Mouse (Mus musculus): ENCODE results near the gene Neurod1.

Gene Neurod1

DNA sequence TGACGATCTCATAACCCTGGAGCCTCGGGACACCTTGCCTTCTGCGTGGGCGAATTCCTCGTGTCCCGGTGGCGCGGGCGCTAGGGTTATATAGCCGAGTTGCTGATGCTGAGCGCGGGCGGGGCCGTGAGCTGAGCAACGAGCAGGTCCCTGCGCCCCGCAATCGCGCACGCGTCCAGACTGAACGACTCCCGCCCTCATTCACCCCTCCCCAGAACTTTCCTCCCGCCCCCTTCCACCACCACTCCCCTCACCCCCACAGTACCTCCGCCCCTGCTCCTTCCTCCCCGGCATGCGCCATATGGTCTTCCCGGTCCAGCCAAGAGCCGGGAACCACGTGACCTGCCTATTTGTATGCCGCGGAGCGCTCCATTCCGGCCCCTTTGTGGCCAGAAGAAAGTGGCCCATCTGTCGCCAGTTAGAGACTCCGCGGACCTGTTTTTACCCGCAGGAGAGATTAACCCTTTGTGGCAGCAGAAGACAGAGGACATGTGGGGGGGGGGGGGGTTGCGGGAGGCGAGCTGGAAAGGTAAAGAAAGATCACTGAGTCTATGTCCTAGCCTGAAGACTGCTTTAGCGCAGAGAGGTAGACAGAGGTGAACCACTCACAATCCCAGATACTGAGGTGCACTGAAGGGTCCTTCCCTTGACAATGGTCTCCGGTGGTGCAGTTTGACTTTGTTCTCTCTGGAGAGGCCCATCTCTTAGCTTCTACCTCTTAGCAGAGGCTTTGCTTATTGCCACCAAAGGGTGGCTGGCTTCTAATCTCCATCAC, at the start of gene Neurod1, which contains the start of gene Cerkl:
TSS of gene Neurod1 (minus strand) at position 177 of the 775 bp plus-strand sequence.
TSS of gene Cerkl (minus strand) at position 211 of the 775 bp plus-strand sequence.
- DNase-seq = peak; percentile 98

- peak; percentile 87 to 88 for DNase-seq
These were observed 42.6 kb upstream of the Neurod1 start for GRCm38 (mm10) chr2:79498990-79499755.

GRCm38 (mm10) chr2:79485127-79485526, 28.6 kb upstream of the Neurod1 start:
- no peak for DNase-seq

GRCm38 (mm10) chr2:79482511-79482910, 26.0 kb upstream of the Neurod1 start:
- DNase-seq = peak; percentile 57 to 65

- DNase-seq = peak in 1 of 2 experiments; percentile 32
These were observed 5.9 kb upstream of the Neurod1 start for GRCm38 (mm10) chr2:79462411-79462810.

GRCm38 (mm10) chr2:79461861-79462260, 5.3 kb upstream of the Neurod1 start:
- DNase-seq = peak; percentile 74 to 83

- DNase-seq = no peak
These were observed 4.0 kb upstream of the Neurod1 start for GRCm38 (mm10) chr2:79460586-79460985.

DNA sequence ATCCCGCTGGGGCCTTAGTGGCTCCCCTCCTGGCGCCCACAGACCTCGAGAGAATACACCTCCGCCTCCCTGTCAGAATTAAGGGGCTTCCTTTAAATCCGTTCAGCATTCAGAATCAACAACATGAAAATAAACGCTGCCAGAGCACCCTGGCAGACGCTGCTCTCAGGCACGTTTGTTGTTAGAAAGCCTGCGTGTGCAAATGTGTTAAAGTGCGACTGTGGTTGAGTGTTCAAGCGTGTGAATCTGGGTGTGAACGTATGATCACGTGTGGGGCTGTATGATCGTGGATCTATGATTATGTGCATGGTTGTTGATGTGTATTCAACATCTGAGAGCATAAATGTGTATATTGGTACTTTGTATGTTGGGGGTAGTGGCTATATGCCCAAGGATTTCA, 3.6 kb upstream of the Neurod1 start:
- DNase-seq = peak in 1 of 2 experiments; percentile 54

DNA sequence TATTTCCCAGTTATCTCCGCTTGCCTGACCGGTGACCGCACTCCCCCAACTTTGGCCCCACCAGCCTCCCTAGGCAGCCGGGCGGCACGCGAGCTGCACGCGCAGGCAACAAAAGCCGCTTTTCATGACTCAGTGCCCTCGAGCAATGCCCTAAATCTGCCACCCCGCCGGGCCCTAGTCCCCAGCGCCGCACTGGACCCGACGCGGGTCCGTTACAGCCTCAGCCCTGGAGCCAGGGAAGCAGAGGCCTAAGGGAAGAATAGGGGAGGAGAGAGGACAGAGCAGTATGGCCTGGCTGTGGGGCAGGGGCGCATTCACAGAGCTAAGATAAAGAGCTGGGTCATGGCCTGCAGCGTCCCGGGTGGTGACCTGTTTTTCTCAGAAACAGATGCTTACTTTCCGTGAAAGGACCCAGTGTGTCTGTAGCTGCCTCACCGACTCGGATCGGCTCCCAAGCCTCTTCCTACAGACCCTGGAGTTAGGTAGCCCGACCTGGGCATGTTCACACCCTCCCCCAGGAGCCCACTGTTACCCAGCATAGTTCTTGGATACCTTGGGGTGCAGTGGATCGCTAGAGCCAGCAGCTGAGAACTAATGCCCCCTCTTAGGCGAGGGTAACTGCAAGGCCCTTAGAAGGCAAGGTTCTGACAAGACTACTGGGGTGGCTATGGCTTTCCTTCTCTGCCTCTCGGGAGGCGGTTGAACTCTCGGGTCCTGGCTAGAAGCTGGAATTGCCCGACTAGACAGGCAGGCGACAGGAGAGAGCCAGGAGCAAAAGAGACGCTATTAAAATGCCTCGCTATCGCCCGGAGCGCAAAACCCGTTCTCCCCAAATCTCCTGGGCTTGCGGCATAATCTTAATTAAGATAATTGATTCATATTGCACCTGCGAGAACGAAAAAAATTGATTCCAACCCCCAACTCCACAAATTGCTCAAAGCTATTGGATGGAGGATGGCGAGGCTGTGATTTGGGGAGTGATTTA, 2.8 kb upstream of the Neurod1 start:
- DNase-seq = peak; percentile 67 to 77

GRCm38 (mm10) chr2:79457932-79458331, 1.4 kb upstream of the Neurod1 start:
- DNase-seq = no peak

DNA sequence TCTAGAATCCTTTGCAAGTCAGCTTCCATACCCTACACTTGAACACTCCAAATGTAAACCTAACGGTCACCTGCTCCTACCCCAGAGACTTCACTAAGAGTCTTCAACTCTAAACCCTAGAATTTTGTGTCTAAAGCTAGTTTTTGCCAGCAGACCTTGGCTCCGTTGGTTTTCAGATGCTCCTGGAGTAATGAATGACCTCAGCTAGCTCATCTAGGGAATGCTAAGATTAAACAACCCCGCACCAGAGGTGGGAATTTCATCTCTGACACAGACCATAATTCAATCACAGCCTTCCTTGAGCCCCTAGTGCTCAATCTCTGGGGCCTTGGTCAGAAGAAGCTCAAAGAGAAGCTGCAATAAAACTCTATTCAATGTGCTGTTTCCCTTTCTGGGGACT, 883 bp upstream of the Neurod1 start:
- peak in 1 of 2 experiments; percentile 53 for DNase-seq

- peak; percentile 40 to 44 for DNase-seq
These were observed 905 bp downstream of the Neurod1 start for GRCm38 (mm10) chr2:79455646-79456045.

DNA sequence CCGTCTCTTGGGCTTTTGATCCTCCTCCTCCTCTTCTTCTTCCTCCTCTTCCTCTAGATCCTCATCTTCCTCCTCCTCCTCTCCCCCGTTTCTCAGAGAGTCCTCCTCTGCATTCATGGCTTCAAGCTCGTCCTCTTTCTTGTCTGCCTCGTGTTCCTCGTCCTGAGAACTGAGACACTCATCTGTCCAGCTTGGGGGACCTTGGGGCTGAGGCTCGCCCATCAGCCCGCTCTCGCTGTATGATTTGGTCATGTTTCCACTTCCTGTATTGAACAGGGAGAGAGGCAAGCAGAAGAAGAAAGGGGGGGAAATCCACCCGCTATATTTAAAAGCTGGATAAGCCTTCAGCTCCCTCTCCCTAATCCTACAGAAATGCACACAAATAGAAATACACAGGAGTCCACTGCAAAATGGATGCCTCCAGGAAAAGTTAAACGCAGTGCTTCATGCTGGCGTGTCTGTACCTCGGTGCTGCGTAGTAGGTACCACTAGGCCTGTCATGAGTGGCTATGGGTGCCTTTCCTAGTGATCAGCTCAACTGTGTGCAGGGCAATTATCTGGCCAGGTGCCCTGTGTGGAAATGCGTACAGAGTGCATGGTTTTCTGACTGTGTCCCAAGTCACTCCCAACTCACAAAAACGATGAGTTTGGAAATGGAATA, 1.6 kb downstream of the Neurod1 start:
- peak; percentile 84 to 85 for DNase-seq

DNA sequence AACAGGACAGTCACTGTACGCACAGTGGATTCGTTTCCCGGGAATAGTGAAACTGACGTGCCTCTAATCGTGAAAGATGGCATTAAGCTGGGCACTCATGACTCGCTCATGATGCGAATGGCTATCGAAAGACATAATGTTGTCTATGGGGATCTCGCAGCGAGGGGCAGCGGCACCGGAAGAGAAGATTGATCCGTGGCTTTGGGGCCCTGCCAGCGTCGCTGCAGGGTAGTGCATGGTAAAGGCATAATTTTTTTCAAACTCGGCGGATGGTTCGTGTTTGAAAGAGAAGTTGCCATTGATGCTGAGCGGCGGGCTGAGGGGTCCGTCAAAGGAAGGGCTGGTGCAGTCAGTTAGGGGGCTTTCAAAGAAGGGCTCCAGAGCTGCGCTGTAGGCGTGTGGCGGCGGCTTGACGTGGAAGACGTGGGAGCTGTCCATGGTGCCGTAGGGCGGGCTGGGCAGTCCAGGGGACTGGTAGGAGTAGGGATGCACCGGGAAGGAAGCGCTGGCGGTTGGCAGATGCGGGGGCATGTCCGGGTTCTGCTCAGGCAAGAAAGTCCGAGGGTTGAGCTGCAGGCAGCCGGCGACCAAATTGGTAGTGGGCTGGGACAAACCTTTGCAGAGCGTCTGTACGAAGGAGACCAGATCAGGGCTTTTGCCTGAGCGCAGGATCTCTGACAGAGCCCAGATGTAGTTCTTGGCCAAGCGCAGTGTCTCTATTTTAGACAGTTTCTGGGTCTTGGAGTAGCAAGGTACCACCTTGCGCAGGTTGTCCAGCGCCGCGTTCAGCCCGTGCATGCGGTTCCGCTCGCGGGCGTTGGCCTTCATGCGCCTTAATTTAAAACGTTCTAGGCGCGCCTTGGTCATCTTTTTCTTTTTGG, 2.4 kb downstream of the Neurod1 start:
- DNase-seq = peak; percentile 73 to 80

GRCm38 (mm10) chr2:79451438-79451837, 5.1 kb downstream of the Neurod1 start:
- no peak for DNase-seq

- no peak for DNase-seq
These were observed 5.7 kb downstream of the Neurod1 start for GRCm38 (mm10) chr2:79450684-79451394.

DNA sequence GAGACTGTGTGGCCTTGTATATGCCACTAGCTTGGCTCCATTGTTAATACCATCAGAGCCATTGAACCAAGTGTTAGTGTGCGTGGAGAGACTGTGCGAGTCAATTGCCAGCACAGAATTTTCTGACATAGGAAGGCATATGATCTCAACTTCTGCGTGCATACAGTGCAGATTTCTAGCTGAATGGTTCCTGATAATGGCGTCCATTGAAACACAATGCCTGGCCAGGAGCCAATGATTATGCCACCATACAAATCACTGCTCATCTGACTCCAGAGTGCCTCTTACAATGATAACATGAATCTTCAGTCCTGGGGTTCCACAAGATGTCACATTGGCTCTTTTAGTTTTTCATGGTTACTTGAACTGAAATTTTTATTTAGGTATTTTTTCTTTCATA, 7.2 kb downstream of the Neurod1 start:
- DNase-seq = peak; percentile 51 to 70

GRCm38 (mm10) chr2:79447198-79447597, 9.4 kb downstream of the Neurod1 start:
- DNase-seq = no peak

DNA sequence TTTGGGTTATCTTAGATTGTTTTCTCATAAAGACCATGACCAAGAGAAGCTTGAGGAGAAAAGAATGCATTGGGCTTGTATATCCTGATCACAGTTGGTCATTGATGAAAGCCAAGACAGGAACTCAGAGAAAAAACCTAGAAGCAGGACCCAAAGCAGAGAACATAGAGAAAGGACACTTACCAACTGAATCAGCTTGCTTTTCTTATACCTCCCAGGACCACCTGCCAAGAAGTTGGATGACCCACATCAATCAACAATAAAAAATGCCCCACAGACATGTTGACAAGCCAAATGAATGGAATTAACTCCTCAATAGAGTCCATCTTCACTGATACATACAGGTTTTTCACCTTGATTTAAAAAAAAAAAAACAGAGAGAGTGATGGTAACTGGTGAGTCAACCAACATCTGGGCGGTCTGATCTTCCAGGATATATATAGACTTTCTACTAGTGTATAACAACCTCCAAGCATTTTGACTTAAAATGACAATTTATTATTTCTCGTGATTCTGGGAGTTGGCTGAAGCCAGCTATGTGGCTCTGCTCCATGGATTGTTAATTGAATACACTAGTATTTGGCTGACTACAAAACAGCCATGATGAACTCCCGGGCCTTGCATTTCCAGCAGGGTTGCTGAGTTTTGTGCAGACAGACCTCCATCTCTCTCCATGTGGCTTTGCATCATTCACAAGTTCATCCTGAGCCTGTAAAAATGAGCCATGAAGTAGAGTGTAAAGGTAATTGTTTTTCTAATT, 12.5 kb downstream of the Neurod1 start:
- DNase-seq = peak in 1 of 2 experiments; percentile 43
